Mouse (Mus musculus) small intestine, adult 2 months (tissue): ENCODE measurements around the gene Dthd1. TPM values are rescaled to one million over a fixed set of nuclear protein-coding genes. Genes with fewer than 3 reads are reported as not detected.
A peak's percentile ranks its signal among the peaks of the same experiment; 100 is the strongest.

Experiments
- H3K27ac ChIP-seq: fragments of 200-500 bp; 2 replicates; pipeline ENCODE4 v1.5.1; 2012; ENCODE audit warnings: low read depth, low read length, control low read depth, inconsistent platforms; ENCODE audit not compliant: insufficient read depth
- H3K27me3 ChIP-seq: fragments of 200-500 bp; 2 replicates; pipeline ENCODE4 v1.6.1; 2012; ENCODE audit warnings: mild to moderate bottlenecking, moderate library complexity, low read length, inconsistent platforms; ENCODE audit not compliant: control insufficient read depth, insufficient read depth
- H3K36me3 ChIP-seq: fragments of 200-500 bp; 2 replicates; pipeline ENCODE4 v1.6.1; 2012; ENCODE audit warnings: mild to moderate bottlenecking, low read length, control low read depth, inconsistent platforms; ENCODE audit not compliant: control insufficient read depth, insufficient read depth
- H3K4me1 ChIP-seq: fragments of 200-500 bp; 2 replicates; pipeline ENCODE4 v1.6.1; 2012; ENCODE audit warnings: low read length, inconsistent platforms, mixed read lengths; ENCODE audit not compliant: control insufficient read depth, insufficient read depth, insufficient read length
- H3K4me3 ChIP-seq: fragments of 200-500 bp; 2 replicates; pipeline ENCODE4 v1.5.1; 2012; ENCODE audit warnings: low read depth, mild to moderate bottlenecking, control low read depth, inconsistent platforms, low read length, moderate library complexity
- CTCF ChIP-seq: fragments of 200-500 bp; IDR thresholded peaks from 2 replicates; pipeline ENCODE4 v1.5.1; 2012; ENCODE audit warnings: low read depth, mild to moderate bottlenecking, control low read depth, inconsistent platforms, low read length, moderate library complexity, mixed read lengths; ENCODE audit not compliant: insufficient replicate concordance, insufficient read length; ENCODE audit errors: extremely low read depth
- POLR2A ChIP-seq: fragments of 200-500 bp; IDR thresholded peaks from 2 replicates; pipeline ENCODE4 v1.6.1; 2012; ENCODE audit warnings: low read depth, mild to moderate bottlenecking, control low read depth, inconsistent platforms, low read length, moderate library complexity
- WGBS: fragments of 180-500 bp; shearing (Covaris S2); methylation state at CpG from one replicate; pipeline ENCODE4 v1.1.7; 2018; 5-methylcytosine and 5-hydroxymethylcytosine counted together
- polyA plus RNA-seq: library from polyadenylated mRNA; depleted of rRNA; stranded (reverse); fragments of >200 nt; gene quantifications from 2 replicates; pipeline ENCODE4 v1.2.3, GENCODE M21; 2012; rRNA removed

Gene Dthd1
- not detected in 2 replicates for polyA plus RNA-seq

DNA sequence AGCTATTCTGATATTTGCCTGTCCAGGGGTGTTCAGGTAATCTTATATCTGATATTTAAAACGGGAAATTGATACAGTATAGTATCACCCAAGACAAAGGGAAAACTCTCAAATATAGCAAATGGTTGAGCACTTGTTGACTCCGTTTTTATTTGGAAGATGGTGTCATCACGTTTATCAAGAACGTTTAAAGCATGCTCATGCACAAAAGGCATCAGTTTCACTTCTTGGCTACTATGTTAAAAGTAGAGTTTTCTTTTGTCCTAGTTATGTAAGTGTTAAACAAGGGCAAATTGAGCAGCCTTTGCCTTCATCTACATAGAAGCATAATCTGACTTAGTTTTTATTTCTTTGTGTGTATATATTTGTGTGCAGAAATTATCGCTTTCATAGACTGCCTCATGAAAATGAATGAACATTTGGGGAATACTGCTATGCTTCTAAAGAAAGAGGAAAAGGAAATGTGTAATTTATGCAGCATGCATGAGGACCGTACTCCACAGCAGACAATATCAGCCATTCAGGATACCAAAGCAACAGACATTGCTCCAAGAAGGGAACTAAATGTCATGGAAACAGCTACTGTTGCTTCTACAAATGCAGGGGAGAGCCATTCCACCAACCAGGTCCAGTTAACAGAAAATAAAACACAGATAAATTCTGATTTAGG, at the start of gene Dthd1:
TSS of gene Dthd1 (plus strand) at position 422 of the 670 bp plus-strand sequence.
- 83% methylated on average over 6 of the region's 6 CpGs for WGBS
- Histone ChIP-seq H3K4me1 (no peaks in the 10 kb centered on the region), H3K27ac (no peak within 1 kb of the TSS)

DNA sequence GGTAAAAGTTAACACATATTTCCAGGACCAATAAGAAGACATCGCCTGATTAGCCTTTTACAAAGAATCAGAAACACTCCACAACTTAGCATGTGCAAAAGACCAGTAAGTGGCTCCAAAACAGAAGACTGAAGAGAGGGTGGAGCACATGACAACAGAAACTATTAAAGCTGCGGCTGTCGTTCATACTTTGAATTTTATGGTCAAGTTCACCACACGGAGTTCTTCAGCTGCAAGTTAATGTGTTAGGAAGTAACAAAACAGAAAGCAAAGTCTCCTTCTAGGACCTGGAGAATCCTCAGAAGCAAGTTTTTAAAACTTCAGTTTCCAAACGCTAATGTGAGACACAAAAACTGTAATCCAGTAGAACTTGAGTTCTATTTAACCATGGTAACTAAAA, 49.5 kb upstream of the Dthd1 start:
- Histone ChIP-seq H3K36me3 (no peaks in the 10 kb centered on the region), H3K4me1 (peaks cover 19% of the 10 kb centered on the region; the same call in 1 of the 2 replicates), H3K27me3 (no peaks in the 10 kb centered on the region), H3K4me3 (no peak overlapping the region), H3K27ac (peak overlapping the region; percentile 39; the same call in 1 of the 2 replicates)
- 22% methylated on average over 5 of the region's 5 CpGs for WGBS
- no peak for TF ChIP-seq CTCF
- no peak for TF ChIP-seq POLR2A

More for the DNA sequence above, at the start of gene Dthd1:
- H3K36me3 ChIP-seq = no peaks in the 10 kb centered on the region
- TF ChIP-seq CTCF (no peak), POLR2A (no peak)
- H3K27me3 ChIP-seq = no peaks in the 10 kb centered on the region
- H3K4me3 ChIP-seq = no peak within 1 kb of the TSS

DNA sequence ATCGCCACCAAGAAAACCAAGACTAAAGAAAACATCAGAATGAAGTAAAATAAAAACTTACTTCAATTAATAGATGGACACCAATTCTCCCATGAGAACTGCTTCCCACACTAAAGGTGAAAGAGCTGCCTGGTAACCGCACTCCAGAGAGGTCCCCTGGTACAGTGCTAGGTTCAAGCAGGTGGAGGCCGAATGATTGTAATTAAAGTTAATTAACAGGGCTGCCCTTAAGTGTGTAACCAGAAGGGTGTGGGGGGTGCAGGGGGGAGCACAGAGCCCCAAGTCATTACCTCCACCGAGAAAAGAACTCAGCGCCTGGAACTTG, 48.2 kb upstream of the Dthd1 start:
- Histone ChIP-seq H3K4me1 (peaks cover 19% of the 10 kb centered on the region; the same call in 1 of the 2 replicates), H3K27me3 (no peaks in the 10 kb centered on the region), H3K4me3 (peak overlapping the region; percentile 81), H3K36me3 (no peaks in the 10 kb centered on the region), H3K27ac (peak overlapping the region; percentile 66)
- TF ChIP-seq CTCF = no peak
- no peak for TF ChIP-seq POLR2A
- whole genome bisulfite sequencing = 8% methylated on average over 5 of the region's 5 CpGs

- H3K27ac ChIP-seq = peak within 1 kb of the TSS; percentile 94
- H3K27me3 ChIP-seq = no peaks in the 10 kb centered on the region
- no peaks in the 10 kb centered on the region for H3K36me3 ChIP-seq
- TF ChIP-seq POLR2A = 0 out of 2 replicates have a peak, but pooled peaks have one; percentile 24
- no peak for TF ChIP-seq CTCF
- peak within 1 kb of the TSS; percentile 100 for H3K4me3 ChIP-seq
- WGBS = under 1% methylated on average over 102 of the region's 106 CpGs
- peaks cover 16% of the 10 kb centered on the region; the same call in 1 of the 2 replicates for H3K4me1 ChIP-seq
Observed at GRCm38 (mm10) chr5:62765784-62766701, 47.6 kb upstream of the Dthd1 start, which contains the start of gene Arap2. TSS of gene Arap2 (minus strand) at chr5:62766159.

GRCm38 (mm10) chr5:62771775-62772599, 41.6 kb upstream of the Dthd1 start:
- Histone ChIP-seq H3K4me1 (no peaks in the 10 kb centered on the region), H3K36me3 (no peaks in the 10 kb centered on the region), H3K27me3 (no peaks in the 10 kb centered on the region), H3K4me3 (no peak overlapping the region), H3K27ac (no peak overlapping the region)
- TF ChIP-seq CTCF = no peak
- no peak for TF ChIP-seq POLR2A
- 52% methylated on average over 11 of the region's 11 CpGs for WGBS

DNA sequence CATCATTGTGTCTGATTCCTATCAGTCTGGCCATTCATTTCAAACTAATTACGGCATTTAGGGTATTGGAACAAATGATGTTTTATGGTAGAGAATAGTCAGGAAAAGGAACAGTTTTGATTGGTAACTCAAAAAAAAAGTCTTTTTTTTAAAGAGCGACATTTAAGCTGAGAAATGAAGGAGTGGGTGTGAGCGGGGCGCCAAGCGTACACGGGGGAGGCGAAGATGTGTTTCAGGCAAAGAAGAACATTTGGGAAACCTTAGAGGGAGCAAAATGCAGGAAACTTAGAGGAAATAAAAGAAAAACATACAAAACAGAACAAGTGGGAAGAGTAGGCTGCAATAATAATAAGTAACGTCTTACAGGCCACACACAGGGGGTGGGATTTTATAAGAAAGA, 35.8 kb upstream of the Dthd1 start:
- Histone ChIP-seq H3K36me3 (no peaks in the 10 kb centered on the region), H3K27ac (no peak overlapping the region), H3K4me3 (no peak overlapping the region), H3K4me1 (no peaks in the 10 kb centered on the region), H3K27me3 (no peaks in the 10 kb centered on the region)
- TF ChIP-seq CTCF (no peak), POLR2A (no peak)
- 91% methylated on average over 8 of the region's 8 CpGs for WGBS

GRCm38 (mm10) chr5:62778682-62779081, 34.9 kb upstream of the Dthd1 start:
- Histone ChIP-seq H3K4me3 (no peak overlapping the region), H3K36me3 (no peaks in the 10 kb centered on the region), H3K27ac (no peak overlapping the region), H3K4me1 (no peaks in the 10 kb centered on the region), H3K27me3 (no peaks in the 10 kb centered on the region)
- 76% methylated on average over 5 of the region's 5 CpGs for WGBS
- TF ChIP-seq CTCF (no peak), POLR2A (no peak)
